Mouse (Mus musculus): ENCODE measurements around the gene Olfr1369-ps1.

DNA sequence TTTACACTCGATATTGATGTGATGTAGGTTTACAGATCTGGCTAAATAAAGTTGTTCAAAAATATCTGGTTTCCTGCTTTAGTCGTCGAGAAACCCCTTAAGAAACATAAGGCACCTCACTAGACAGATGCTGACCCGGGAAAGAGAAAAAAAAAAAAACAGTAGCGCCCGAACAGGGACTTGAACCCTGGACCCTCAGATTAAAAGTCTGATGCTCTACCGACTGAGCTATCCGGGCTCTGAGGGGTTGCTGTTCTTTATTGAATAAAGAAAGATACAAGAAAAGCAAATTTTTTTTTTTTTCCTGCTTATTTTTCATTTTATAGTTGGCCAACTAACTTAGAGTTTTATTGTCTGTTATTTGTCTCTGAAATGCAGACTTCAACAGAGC lies 56.6 kb downstream of the Olfr1369-ps1 start:
- no peak for TF ChIP-seq CTCF (IDR thresholded peaks at IDR 0.05; ENCODE audit: low read depth, low read length)
- TF ChIP-seq POLR2A (IDR thresholded peaks at IDR 0.05; ENCODE audit: borderline replicate concordance, low read depth, low read length) = no peak
